Mouse (Mus musculus) Muller cell, postnatal 12 days (primary cell): ENCODE data around the gene Gm6370.
"Not testable (repeated sequence)": the region's sequence is repeated elsewhere in the genome, so short reads cannot be mapped to it uniquely, and the experiment has no call there.

Source experiments
- DNase-seq: peaks from one replicate; pipeline ENCODE4 v3.0.0-alpha.2; 2015; ENCODE audit errors: inconsistent ontology term

The Gm6370 gene

GRCm38 (mm10) chr5:146491063-146491462 lies at the start of gene Gm6370:
TSS of gene Gm6370 (plus strand) at chr5:146491363.
- not testable (repeated sequence) for DNase-seq

GRCm38 (mm10) chr5:146442767-146443166 lies 48.4 kb upstream of the Gm6370 start:
- no peak for DNase-seq

- no peak for DNase-seq
Measured at GRCm38 (mm10) chr5:146446633-146447032, 44.5 kb upstream of the Gm6370 start.

GRCm38 (mm10) chr5:146451592-146452254 lies 39.4 kb upstream of the Gm6370 start:
- DNase-seq, result peak; percentile 16

- DNase-seq, result no peak
Measured at GRCm38 (mm10) chr5:146453556-146453955, 37.6 kb upstream of the Gm6370 start.

GRCm38 (mm10) chr5:146461612-146462011 lies 29.6 kb upstream of the Gm6370 start:
- no peak for DNase-seq

GRCm38 (mm10) chr5:146466663-146467062 lies 24.5 kb upstream of the Gm6370 start:
- DNase-seq, result no peak

GRCm38 (mm10) chr5:146468311-146468710 lies 22.9 kb upstream of the Gm6370 start:
- DNase-seq, result peak; percentile 65

GRCm38 (mm10) chr5:146470821-146471220 lies 20.3 kb upstream of the Gm6370 start:
- DNase-seq, result no peak

- DNase-seq, result no peak
Measured at GRCm38 (mm10) chr5:146471311-146471710, 19.9 kb upstream of the Gm6370 start.

- DNase-seq, result no peak
Measured at GRCm38 (mm10) chr5:146471821-146472220, 19.3 kb upstream of the Gm6370 start.

GRCm38 (mm10) chr5:146479564-146479963 lies 11.6 kb upstream of the Gm6370 start:
- not testable (repeated sequence) for DNase-seq

GRCm38 (mm10) chr5:146481665-146482064 lies 9.5 kb upstream of the Gm6370 start, which contains the start of gene Gm6408:
TSS of gene Gm6408 (plus strand) at chr5:146481965.
- not testable (repeated sequence) for DNase-seq

GRCm38 (mm10) chr5:146488959-146489358 lies 2.2 kb upstream of the Gm6370 start:
- not testable (repeated sequence) for DNase-seq

GRCm38 (mm10) chr5:146502099-146502498 lies 10.9 kb downstream of the Gm6370 start, which contains the start of gene 4930449I24Rik:
TSS of gene 4930449I24Rik (plus strand) at chr5:146502399.
- DNase-seq, result not testable (repeated sequence)

GRCm38 (mm10) chr5:146513823-146514222 lies 22.7 kb downstream of the Gm6370 start, which contains the start of gene Gm3402:
TSS of gene Gm3402 (plus strand) at chr5:146514123.
- DNase-seq, result not testable (repeated sequence)

GRCm38 (mm10) chr5:146525501-146525900 lies 34.3 kb downstream of the Gm6370 start, which contains the start of gene Gm3404:
TSS of gene Gm3404 (plus strand) at chr5:146525801.
- DNase-seq, result not testable (repeated sequence)

- not testable (repeated sequence) for DNase-seq
Measured at GRCm38 (mm10) chr5:146537347-146537746, 46.2 kb downstream of the Gm6370 start, which contains the start of gene Gm3409. TSS of gene Gm3409 (plus strand) at chr5:146537647.
